Mouse (Mus musculus) bone marrow, adult 2 months (tissue): ENCODE results near the gene Rpf1. TPM values are rescaled to one million over a fixed set of nuclear protein-coding genes. Genes with fewer than 3 reads are reported as not detected.

Experiments
- H3K27ac ChIP-seq: fragments of 200-500 bp; 2 replicates; pipeline ENCODE4 v1.5.1; 2012; ENCODE audit warnings: low read depth, mild to moderate bottlenecking, control low read depth, inconsistent platforms, low read length; ENCODE audit not compliant: control insufficient read depth, poor library complexity, insufficient read depth
- H3K4me1 ChIP-seq: fragments of 200-500 bp; 2 replicates; pipeline ENCODE4 v1.6.1; 2011; ENCODE audit warnings: low read length; ENCODE audit not compliant: control insufficient read depth, insufficient read depth
- H3K4me3 ChIP-seq: fragments of 200-500 bp; replicated peaks from 2 replicates; pipeline ENCODE3; 2011; ENCODE audit warnings: mild to moderate bottlenecking, low read depth, low read length, control low read depth; ENCODE audit not compliant: control insufficient read depth
- CTCF ChIP-seq: fragments of 200-500 bp; IDR thresholded peaks from 2 replicates; pipeline ENCODE4 v1.5.1; 2011; ENCODE audit warnings: low read length, control low read depth; ENCODE audit not compliant: control insufficient read depth, insufficient read depth
- POLR2A ChIP-seq: fragments of 200-500 bp; IDR thresholded peaks from 2 replicates; pipeline ENCODE4 v1.6.1; 2011; ENCODE audit warnings: low read depth, mild to moderate bottlenecking, control low read depth, low read length, borderline replicate concordance; ENCODE audit not compliant: control insufficient read depth
- WGBS: fragments of 180-500 bp; shearing (Covaris S2); methylation state at CpG from one replicate; pipeline ENCODE4 v1.1.7; 2018; 5-methylcytosine and 5-hydroxymethylcytosine counted together
- polyA plus RNA-seq: library from polyadenylated mRNA; stranded (reverse); fragments of >200 nt; gene quantifications from 2 replicates; pipeline ENCODE4 v1.2.4, GENCODE M21; 2011; ENCODE audit warnings: low replicate concordance; ENCODE audit not compliant: missing spikeins, insufficient read depth, insufficient read length

The Rpf1 gene
- polyA plus RNA-seq, result 35.1 and 55.3 TPM in 2 replicates

- Histone ChIP-seq H3K4me1 (no peaks in the 10 kb centered on the region; the same call in 1 of the 2 replicates), H3K4me3 (peak within 1 kb of the TSS; percentile 91), H3K27ac (peak within 1 kb of the TSS; percentile 99)
- WGBS, result under 1% methylated on average over 78 of the region's 82 CpGs
- TF ChIP-seq POLR2A (no peak; the same call in 1 of the 2 replicates), CTCF (no peak)
These were observed at the start of gene Rpf1 for GRCm38 (mm10) chr3:146520798-146521651. Gene Rpf1, minus strand, starts transcription at chr3:146521429.

DNA sequence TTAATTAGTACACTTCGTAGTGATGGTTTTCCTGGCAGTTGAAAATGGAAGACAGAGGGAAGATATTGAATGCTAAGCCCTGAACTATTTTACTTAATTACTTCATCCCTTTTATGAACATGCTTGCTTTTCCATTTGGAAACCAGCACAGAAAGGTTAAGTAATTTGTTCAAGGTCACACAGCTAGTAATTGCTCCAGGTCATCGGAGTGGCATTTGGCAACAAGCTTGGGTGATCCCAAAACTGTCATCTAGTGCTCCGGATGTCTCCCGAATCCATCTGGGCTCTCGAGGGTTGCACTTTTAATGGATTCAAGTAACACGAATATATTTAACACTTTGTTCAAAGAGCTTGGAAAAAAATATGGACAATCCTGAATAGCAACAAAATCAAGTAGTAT, 49.7 kb upstream of the Rpf1 start:
- Histone ChIP-seq H3K4me1 (no peaks in the 10 kb centered on the region; the same call in 1 of the 2 replicates), H3K27ac (no peak overlapping the region), H3K4me3 (no peak overlapping the region)
- no peak for TF ChIP-seq CTCF
- 83% methylated on average over 6 of the region's 6 CpGs for WGBS

DNA sequence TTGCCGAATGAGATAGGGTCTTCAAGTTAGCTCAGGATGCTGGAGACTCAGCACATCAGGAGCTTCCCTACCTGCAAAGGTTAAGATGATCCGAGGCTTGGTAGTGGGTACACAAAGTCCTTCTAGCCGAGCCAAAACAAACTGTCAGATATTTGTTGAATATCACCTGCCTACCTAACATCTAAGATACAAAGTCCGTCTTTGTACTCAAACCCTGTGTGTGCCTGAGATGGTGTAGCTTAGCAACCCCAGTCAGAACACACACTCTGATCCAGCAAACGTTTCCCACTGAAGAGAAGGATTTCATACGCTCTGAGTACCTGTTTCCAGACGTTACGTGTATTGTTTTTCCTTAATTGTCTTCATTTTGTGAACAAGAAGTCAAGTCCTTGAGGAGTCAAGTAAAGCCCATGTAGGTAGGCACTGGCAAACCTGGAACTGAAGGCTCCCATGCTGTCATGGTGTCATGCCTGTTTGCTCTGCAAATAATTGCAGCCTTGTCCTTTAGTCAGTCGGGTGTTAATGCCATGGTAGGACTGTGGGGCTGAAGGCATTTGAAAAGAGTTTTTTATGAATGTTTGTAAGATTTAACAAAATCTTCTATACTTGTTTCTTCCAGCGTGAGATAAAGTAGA, 49.0 kb upstream of the Rpf1 start, which contains the start of gene Uox:
TSS of gene Uox (plus strand) at position 279 of the 635 bp plus-strand sequence.
- WGBS, result 81% methylated on average over 10 of the region's 10 CpGs
- Histone ChIP-seq H3K27ac (no peak within 1 kb of the TSS), H3K4me1 (no peaks in the 10 kb centered on the region; the same call in 1 of the 2 replicates), H3K4me3 (no peak within 1 kb of the TSS)
- TF ChIP-seq POLR2A (no peak), CTCF (no peak)

DNA sequence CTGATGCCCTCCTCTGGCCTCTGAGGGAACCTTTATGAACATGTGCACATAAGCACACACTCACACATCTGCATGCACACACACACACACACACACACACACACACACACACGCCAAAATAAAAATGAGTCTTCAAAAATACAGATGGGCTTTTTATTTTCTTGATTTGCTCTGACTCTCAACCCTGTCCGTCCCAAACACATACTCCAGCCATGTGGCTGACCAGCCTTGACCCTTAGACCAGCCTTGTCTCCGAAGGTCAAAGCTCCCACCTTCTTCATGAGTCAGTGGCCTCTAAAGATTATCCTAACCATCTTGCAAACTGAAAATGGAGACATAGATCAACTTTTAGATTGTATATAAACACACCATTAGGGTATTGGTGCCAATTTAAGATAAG, 48.4 kb upstream of the Rpf1 start:
- H3K4me1 ChIP-seq, result no peaks in the 10 kb centered on the region; the same call in 1 of the 2 replicates
- H3K27ac ChIP-seq, result no peak overlapping the region
- H3K4me3 ChIP-seq, result no peak overlapping the region
- 74% methylated on average over 3 of the region's 3 CpGs for WGBS
- TF ChIP-seq CTCF (no peak), POLR2A (no peak)

- no peak overlapping the region for H3K27ac ChIP-seq
- no peak overlapping the region for H3K4me3 ChIP-seq
- no peaks in the 10 kb centered on the region; the same call in 1 of the 2 replicates for H3K4me1 ChIP-seq
- no peak for TF ChIP-seq POLR2A
- no peak for TF ChIP-seq CTCF
- WGBS, result 52% methylated on average over 9 of the region's 9 CpGs
These were observed 46.8 kb upstream of the Rpf1 start for GRCm38 (mm10) chr3:146567884-146568530.

GRCm38 (mm10) chr3:146567366-146567765, 46.1 kb upstream of the Rpf1 start:
- WGBS, result 78% methylated on average over 7 of the region's 7 CpGs
- no peaks in the 10 kb centered on the region; the same call in 1 of the 2 replicates for H3K4me1 ChIP-seq
- H3K4me3 ChIP-seq, result no peak overlapping the region
- TF ChIP-seq POLR2A, result no peak
- TF ChIP-seq CTCF, result no peak
- H3K27ac ChIP-seq, result no peak overlapping the region

DNA sequence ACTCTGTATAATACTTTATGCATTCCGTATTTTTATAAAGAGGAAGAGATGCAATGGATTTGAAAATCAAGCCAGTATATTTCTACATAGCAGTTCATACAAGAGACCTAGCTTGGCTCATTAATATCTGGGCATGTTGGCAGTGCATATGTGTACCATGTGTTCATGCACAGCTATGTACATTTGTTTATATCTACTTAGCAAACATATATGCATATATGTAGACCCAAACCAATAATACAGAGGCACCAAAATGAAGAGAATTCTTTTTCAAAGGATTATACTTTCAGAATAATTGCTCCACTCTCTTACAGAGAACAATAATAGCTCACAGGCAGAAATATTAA, 43.8 kb upstream of the Rpf1 start:
- whole genome bisulfite sequencing, result 87% methylated on average over 1 of the region's 1 CpGs
- no peak for TF ChIP-seq POLR2A
- no peak for TF ChIP-seq CTCF
- no peak overlapping the region for H3K27ac ChIP-seq
- no peak overlapping the region for H3K4me3 ChIP-seq
- H3K4me1 ChIP-seq, result no peaks in the 10 kb centered on the region

GRCm38 (mm10) chr3:146564268-146565064, 43.2 kb upstream of the Rpf1 start:
- Histone ChIP-seq H3K4me3 (no peak overlapping the region), H3K27ac (no peak overlapping the region), H3K4me1 (no peaks in the 10 kb centered on the region)
- WGBS, result 40% methylated on average over 14 of the region's 14 CpGs
- no peak for TF ChIP-seq POLR2A
- peak; percentile 49 for TF ChIP-seq CTCF
